Mouse (Mus musculus) olfactory bulb, adult 2 months (tissue): ENCODE measurements at regions not wholly inside any gene's neighbourhood (a gene's known extent, or its start where the extent isn't known, plus 50 kb on each side); places are given as distances from the start of the nearest gene placed in this dataset.

Experiments used
- H3K27ac ChIP-seq: fragments of 200-500 bp; 2 replicates; pipeline ENCODE4 v1.5.1; 2012; ENCODE audit warnings: low read depth, low read length; ENCODE audit not compliant: insufficient read depth
- H3K4me1 ChIP-seq: fragments of 200-500 bp; 2 replicates; pipeline ENCODE4 v1.6.1; 2012; ENCODE audit warnings: low read length; ENCODE audit not compliant: control insufficient read depth, insufficient read depth
- H3K4me3 ChIP-seq: fragments of 200-500 bp; 2 replicates; pipeline ENCODE4 v1.5.1; 2012; ENCODE audit warnings: mild to moderate bottlenecking, low read depth, low read length, moderate library complexity; ENCODE audit not compliant: insufficient read depth
- CTCF ChIP-seq: fragments of 200-500 bp; IDR thresholded peaks from 2 replicates; pipeline ENCODE4 v1.5.1; 2012; ENCODE audit warnings: low read depth, mild to moderate bottlenecking, low read length, moderate library complexity; ENCODE audit not compliant: insufficient read depth
- POLR2A ChIP-seq: fragments of 200-500 bp; IDR thresholded peaks from 2 replicates; pipeline ENCODE4 v1.6.1; 2012; ENCODE audit warnings: mild to moderate bottlenecking, low read depth, low read length, moderate library complexity; ENCODE audit not compliant: insufficient read depth
- WGBS: fragments of 180-500 bp; shearing (Covaris S2); methylation state at CpG from one replicate; pipeline ENCODE4 v1.1.7; 2018; 5-methylcytosine and 5-hydroxymethylcytosine counted together

DNA sequence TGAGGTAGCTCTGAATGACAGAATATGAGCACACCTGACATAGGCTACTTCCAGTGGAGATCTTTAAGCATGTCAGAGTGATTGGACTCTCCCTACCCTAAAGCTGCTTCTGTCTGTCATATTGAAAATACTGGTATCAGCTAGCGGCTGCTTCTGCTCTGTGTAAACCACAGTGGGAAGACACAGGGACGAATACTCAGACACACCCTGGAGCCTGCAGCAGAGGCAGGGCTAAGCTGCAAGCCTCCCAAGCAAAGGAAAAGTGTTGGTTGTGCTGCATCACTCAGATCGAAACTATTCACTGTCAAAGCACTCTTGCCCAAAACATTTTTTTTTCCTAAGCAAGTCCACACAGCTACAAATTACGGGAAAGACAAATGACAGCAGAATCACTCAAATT lies 270.4 kb downstream of the Cd47 start:
- TF ChIP-seq POLR2A (no peak), CTCF (no peak)
- no peak overlapping the region for H3K27ac ChIP-seq
- 76% methylated on average over 4 of the region's 4 CpGs for WGBS
- H3K4me1 ChIP-seq = peaks cover 3% of the 10 kb centered on the region; the same call in 1 of the 2 replicates
- no peak overlapping the region for H3K4me3 ChIP-seq

DNA sequence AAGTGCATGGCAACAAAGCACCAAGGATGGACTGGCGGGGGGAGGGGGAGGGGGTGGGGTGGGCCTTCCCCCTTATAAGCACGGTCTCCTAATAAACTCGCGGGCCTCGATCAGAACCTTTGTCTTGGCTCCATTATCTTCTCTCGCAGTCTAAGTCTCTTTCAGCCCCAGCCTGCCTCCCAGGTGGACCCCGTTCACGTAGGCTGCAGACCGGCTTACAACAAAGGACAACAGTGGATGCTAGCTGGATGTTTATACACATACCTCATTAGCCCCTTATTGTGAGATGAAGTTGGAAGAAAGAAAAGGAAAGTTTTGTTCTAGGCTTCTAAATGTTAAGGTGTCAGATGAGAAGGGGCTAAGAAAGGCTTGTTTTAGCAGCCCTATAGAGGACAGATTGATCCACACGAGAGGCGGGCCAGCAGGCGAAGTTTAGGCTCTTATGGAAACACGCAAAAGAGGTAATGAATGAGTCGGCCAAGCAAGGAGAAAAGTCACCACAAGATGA lies 272.6 kb downstream of the Cd47 start:
- TF ChIP-seq CTCF = no peak
- no peak for TF ChIP-seq POLR2A

DNA sequence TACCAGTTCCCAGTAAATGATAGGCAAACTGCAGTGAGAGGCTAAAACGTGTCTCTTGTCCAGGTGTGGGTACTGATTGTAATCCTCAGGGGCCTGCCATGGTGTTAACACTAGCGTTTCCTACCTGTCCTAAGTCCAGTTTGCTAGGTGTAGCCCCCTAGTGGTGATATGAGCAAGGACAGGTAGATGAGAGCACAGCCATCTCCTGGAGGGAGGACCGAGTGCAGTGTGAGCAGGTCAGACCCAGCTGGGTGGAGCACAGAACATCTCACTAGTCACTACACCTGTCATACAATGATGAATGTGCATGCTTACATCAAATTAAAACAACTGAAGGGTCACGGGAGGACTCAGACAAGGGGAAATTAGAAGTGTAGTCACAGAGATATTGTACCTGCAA lies 273.6 kb downstream of the Cd47 start:
- Histone ChIP-seq H3K4me3 (no peak overlapping the region), H3K27ac (no peak overlapping the region), H3K4me1 (peaks cover 3% of the 10 kb centered on the region; the same call in 1 of the 2 replicates)
- TF ChIP-seq POLR2A = no peak
- no peak for TF ChIP-seq CTCF
- 90% methylated on average over 4 of the region's 4 CpGs for WGBS

More for the DNA sequence above, 272.6 kb downstream of the Cd47 start:
- 48% methylated on average over 14 of the region's 14 CpGs for WGBS
- H3K27ac ChIP-seq = no peak overlapping the region
- no peak overlapping the region for H3K4me3 ChIP-seq
- peaks cover 3% of the 10 kb centered on the region; the same call in 1 of the 2 replicates for H3K4me1 ChIP-seq

DNA sequence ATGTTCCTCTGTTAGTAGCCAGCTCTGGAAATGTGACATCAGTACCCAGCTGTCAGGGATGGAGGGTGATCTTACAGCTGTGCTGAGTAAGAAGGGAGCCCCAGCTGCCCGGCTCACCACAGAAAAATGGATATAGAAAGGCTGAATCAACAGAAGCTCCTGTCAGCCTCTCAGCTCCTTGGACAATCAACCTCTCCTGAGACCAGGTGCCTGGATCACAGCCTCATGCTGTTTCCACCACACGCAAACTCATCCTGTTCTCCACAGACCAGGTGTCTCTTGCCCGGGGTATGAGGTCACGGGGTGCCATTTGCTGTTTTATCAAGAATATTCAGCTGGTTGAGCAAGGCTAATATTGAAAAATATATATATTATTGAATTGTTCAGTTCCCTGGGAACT lies 275.3 kb downstream of the Cd47 start:
- Histone ChIP-seq H3K27ac (no peak overlapping the region), H3K4me3 (no peak overlapping the region), H3K4me1 (peaks cover 3% of the 10 kb centered on the region; the same call in 1 of the 2 replicates)
- WGBS = 78% methylated on average over 4 of the region's 4 CpGs
- TF ChIP-seq POLR2A (no peak), CTCF (no peak)

- H3K4me3 ChIP-seq = no peak overlapping the region
- H3K27ac ChIP-seq = no peak overlapping the region
- 78% methylated on average over 1 of the region's 1 CpGs for WGBS
- no peaks in the 10 kb centered on the region for H3K4me1 ChIP-seq
- TF ChIP-seq POLR2A (no peak), CTCF (no peak)
These were observed 281.2 kb downstream of the Cd47 start for GRCm38 (mm10) chr16:50081511-50081910.

DNA sequence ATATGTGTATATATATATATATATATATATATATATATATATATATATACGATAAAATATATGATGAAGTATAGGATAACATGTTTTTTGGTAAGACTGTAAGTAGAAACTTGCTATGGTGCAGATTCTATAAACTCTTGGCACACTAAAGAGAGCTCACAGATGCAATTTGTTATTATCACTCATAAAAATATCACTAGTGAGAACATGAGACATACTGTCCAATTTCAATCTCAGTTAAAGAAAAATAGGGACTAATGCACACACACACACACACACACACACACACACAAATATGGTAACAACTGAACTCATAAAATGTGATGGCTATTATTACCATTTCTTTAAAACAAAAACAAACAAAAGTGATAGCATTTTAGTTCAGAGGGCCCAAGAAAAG lies 292.0 kb downstream of the Cd47 start:
- H3K4me3 ChIP-seq = no peak overlapping the region
- WGBS = 73% methylated on average over 1 of the region's 1 CpGs
- no peak overlapping the region for H3K27ac ChIP-seq
- TF ChIP-seq POLR2A = no peak
- no peak for TF ChIP-seq CTCF
- H3K4me1 ChIP-seq = no peaks in the 10 kb centered on the region

DNA sequence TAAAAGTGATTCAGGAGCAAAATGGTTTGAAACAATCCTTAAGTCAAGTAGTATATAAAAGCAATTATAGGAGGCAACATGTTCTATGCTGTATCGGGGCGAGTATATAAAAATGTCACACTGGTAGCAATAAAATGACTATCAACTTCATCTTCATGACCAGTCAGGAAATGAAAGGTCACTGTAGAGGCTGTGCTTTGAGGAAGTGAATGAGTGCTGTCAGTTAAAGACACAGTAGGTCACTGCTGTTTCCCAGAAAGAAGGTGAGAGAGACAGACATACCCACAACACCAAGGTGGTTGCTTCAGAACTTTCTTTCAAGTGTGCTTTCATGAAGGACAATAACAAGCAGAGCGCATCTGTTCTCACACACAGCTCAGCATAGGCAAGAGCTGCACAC lies 292.4 kb downstream of the Cd47 start:
- no peaks in the 10 kb centered on the region for H3K4me1 ChIP-seq
- H3K27ac ChIP-seq = no peak overlapping the region
- H3K4me3 ChIP-seq = no peak overlapping the region
- WGBS = 93% methylated on average over 3 of the region's 3 CpGs
- TF ChIP-seq POLR2A = no peak
- no peak for TF ChIP-seq CTCF

DNA sequence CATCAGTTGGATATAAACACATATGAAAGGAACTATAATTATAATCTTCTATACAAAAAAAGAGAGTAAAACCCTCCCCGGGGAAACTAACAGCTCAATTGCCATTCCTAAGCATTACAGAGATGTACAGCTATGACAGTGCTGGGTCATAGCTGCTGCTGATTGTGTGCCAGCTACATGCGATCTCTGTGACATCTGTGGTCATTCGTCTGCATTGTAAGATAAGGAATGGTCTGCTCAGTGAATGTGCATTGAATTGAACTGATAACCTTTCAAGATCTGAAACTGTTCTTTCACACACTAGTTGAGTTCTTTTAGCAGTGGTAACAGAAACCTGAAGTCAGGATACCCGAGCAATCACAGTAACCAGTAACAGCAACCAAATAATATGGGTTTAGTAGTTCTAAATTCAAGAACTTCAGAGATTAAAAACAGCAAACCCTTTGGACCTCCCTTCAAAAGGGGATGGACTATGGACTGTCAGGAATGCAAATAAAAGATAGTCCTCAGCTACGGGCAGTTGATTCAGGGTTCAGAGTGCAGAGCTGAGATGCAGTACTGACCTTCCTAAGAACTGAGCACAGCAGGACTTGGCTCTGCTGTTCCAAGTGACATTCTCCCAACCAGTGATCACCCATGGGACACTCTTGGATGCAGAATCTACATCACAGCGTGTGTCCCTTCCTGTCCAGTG lies 295.7 kb downstream of the Cd47 start:
- WGBS = 85% methylated on average over 6 of the region's 6 CpGs
- no peak overlapping the region for H3K4me3 ChIP-seq
- H3K27ac ChIP-seq = no peak overlapping the region
- H3K4me1 ChIP-seq = no peaks in the 10 kb centered on the region
- TF ChIP-seq POLR2A (no peak), CTCF (no peak)

DNA sequence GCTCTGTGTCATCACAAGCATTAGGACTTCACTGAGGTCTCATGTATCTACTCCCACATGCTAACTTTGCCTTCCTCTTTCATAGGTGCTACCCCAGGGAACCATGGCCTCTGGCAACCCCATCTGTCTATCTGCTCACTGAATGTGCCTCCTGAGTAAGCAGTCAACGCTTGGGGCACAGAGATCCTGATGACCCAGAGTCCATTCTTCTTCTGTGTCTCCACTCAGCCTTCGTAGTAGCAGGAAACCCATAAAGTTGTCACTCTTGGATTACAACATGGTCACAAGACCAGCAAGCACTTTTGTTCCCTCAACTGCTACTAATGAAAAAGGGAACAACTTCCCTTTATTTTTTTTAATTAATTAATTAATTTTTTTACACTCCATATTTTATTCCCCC lies 296.2 kb downstream of the Cd47 start:
- Histone ChIP-seq H3K4me3 (no peak overlapping the region), H3K27ac (no peak overlapping the region), H3K4me1 (no peaks in the 10 kb centered on the region)
- TF ChIP-seq POLR2A (no peak), CTCF (no peak)
- WGBS = 87% methylated on average over 2 of the region's 2 CpGs
